Mouse (Mus musculus) neural tube, embryonic 13.5 days (tissue): ENCODE data around the gene Gm39653. TPM values are rescaled to one million over a fixed set of nuclear protein-coding genes. Genes with fewer than 3 reads are reported as not detected.
"Not testable (repeated sequence)": the region's sequence is repeated elsewhere in the genome, so short reads cannot be mapped to it uniquely, and the experiment has no call there.

Source experiments
- ATAC-seq: fragments of 200-750 bp; cut with Nextera tagmentation; 2 replicates; pipeline ENCODE4 v1.8.0; 2017; ENCODE audit warnings: low read depth, mild to moderate bottlenecking, moderate TSS enrichment, moderate library complexity
- H3K27ac ChIP-seq: fragments of 300-500 bp; sonication (generic); replicated peaks from 2 replicates; pipeline ENCODE4 v1.5.1; 2015; ENCODE audit warnings: moderate library complexity, mild to moderate bottlenecking, inconsistent platforms
- H3K27me3 ChIP-seq: fragments of 300-500 bp; sonication (generic); 2 replicates; pipeline ENCODE4 v1.6.1; 2015; ENCODE audit warnings: mild to moderate bottlenecking, inconsistent platforms
- H3K36me3 ChIP-seq: fragments of 300-500 bp; sonication (generic); 2 replicates; pipeline ENCODE4 v1.6.1; 2015; ENCODE audit warnings: mild to moderate bottlenecking, inconsistent platforms
- H3K4me1 ChIP-seq: fragments of 300-500 bp; sonication (generic); replicated peaks from 2 replicates; pipeline ENCODE4 v1.6.1; 2015; ENCODE audit warnings: inconsistent platforms
- H3K4me2 ChIP-seq: fragments of 300-500 bp; sonication (generic); 2 replicates; pipeline ENCODE4 v1.6.1; 2015; ENCODE audit warnings: inconsistent platforms, mild to moderate bottlenecking, moderate library complexity
- H3K4me3 ChIP-seq: fragments of 300-500 bp; sonication (generic); 2 replicates; pipeline ENCODE4 v1.5.1; 2015; ENCODE audit warnings: mild to moderate bottlenecking, inconsistent platforms
- H3K9ac ChIP-seq: fragments of 300-500 bp; sonication (generic); 2 replicates; pipeline ENCODE4 v1.6.1; 2015; ENCODE audit warnings: moderate library complexity, mild to moderate bottlenecking, inconsistent platforms
- H3K9me3 ChIP-seq: fragments of 300-500 bp; sonication (generic); 2 replicates; pipeline ENCODE4 v1.6.1; 2016; ENCODE audit warnings: inconsistent platforms
- WGBS: fragments of 180-500 bp; shearing (Covaris S2); methylation state at CpG from one replicate; pipeline ENCODE4 v1.1.7; 2015; 5-methylcytosine and 5-hydroxymethylcytosine counted together
- polyA plus RNA-seq: library from polyadenylated mRNA; unstranded; fragments of >200 nt; fragmentation: Nextera tagmentation; extraction: Ambion mirVana; gene quantifications from 2 replicates; pipeline ENCODE4 v1.2.1, GENCODE M21; 2015

The Gm39653 gene
- polyA plus RNA-seq, 1 experiment from 2014 or later, result not detected

DNA sequence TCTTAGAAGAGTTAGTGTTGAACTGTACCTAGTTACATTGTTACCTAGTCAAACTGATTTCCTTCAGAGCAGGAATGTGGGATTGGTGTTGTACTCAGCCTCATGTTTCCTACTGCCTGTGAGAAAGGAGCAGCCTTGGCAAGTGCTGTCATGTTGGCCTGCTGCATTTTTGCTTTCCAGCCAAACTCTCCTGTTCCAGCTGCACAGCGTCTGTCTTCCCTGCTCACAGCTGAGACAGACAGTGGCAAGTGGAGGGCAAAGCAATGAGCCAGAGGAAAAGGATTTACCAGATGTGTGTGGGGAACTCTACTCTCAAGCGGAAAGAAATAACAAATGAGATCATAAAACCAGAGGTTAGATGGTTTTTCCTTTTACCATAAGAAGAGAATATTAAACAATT is 12.4 kb downstream of the Gm39653 start:
- Histone ChIP-seq H3K4me2 (no peak overlapping the region), H3K27me3 (no peaks in the 10 kb centered on the region), H3K27ac (no peak overlapping the region), H3K36me3 (no peaks in the 10 kb centered on the region), H3K9ac (no peak overlapping the region), H3K4me1 (no peaks in the 10 kb centered on the region), H3K4me3 (no peak overlapping the region), H3K9me3 (no peaks in the 10 kb centered on the region)
- WGBS, result 39% methylated on average over 2 of the region's 2 CpGs
- no peak for ATAC-seq

GRCm38 (mm10) chr1:63630390-63630789 is 14.6 kb downstream of the Gm39653 start:
- H3K27ac ChIP-seq, H3K9ac ChIP-seq, H3K4me3 ChIP-seq, H3K9me3 ChIP-seq, H3K4me1 ChIP-seq, ATAC-seq, H3K4me2 ChIP-seq, H3K27me3 ChIP-seq, H3K36me3 ChIP-seq: not testable (repeated sequence)

GRCm38 (mm10) chr1:63639921-63640320 is 24.2 kb downstream of the Gm39653 start:
- H3K36me3 ChIP-seq, result no peaks in the 10 kb centered on the region
- no peaks in the 10 kb centered on the region for H3K9me3 ChIP-seq
- H3K4me1 ChIP-seq, result peaks cover under 1% of the 10 kb centered on the region
- H3K27ac ChIP-seq, result no peak overlapping the region
- H3K9ac ChIP-seq, result no peak overlapping the region
- H3K4me2 ChIP-seq, result no peak overlapping the region
- H3K4me3 ChIP-seq, result no peak overlapping the region
- no peak for ATAC-seq
- H3K27me3 ChIP-seq, result no peaks in the 10 kb centered on the region
- 81% methylated on average over 6 of the region's 6 CpGs for WGBS

- Histone ChIP-seq H3K9me3 (no peaks in the 10 kb centered on the region), H3K9ac (no peak overlapping the region), H3K27ac (no peak overlapping the region), H3K36me3 (no peaks in the 10 kb centered on the region), H3K4me2 (no peak overlapping the region), H3K4me1 (no peaks in the 10 kb centered on the region), H3K4me3 (no peak overlapping the region), H3K27me3 (no peaks in the 10 kb centered on the region)
- 16% methylated on average over 6 of the region's 6 CpGs for WGBS
- ATAC-seq, result no peak
Observed at GRCm38 (mm10) chr1:63658016-63658415, 42.2 kb downstream of the Gm39653 start.

GRCm38 (mm10) chr1:63659591-63659990 is 43.8 kb downstream of the Gm39653 start:
- H3K27ac ChIP-seq, result no peak overlapping the region
- WGBS, result 2% methylated on average over 7 of the region's 7 CpGs
- no peaks in the 10 kb centered on the region for H3K9me3 ChIP-seq
- H3K4me2 ChIP-seq, result no peak overlapping the region
- H3K27me3 ChIP-seq, result no peaks in the 10 kb centered on the region
- H3K4me1 ChIP-seq, result no peaks in the 10 kb centered on the region
- no peak overlapping the region for H3K4me3 ChIP-seq
- H3K9ac ChIP-seq, result no peak overlapping the region
- H3K36me3 ChIP-seq, result no peaks in the 10 kb centered on the region
- ATAC-seq, result peak; percentile 65; the same call in 1 of the 2 replicates

- Histone ChIP-seq H3K4me1 (peaks cover 19% of the 10 kb centered on the region), H3K27ac (no peak overlapping the region), H3K9ac (no peak overlapping the region), H3K9me3 (no peaks in the 10 kb centered on the region), H3K4me3 (no peak overlapping the region), H3K36me3 (no peaks in the 10 kb centered on the region), H3K4me2 (no peak overlapping the region), H3K27me3 (no peaks in the 10 kb centered on the region; the same call in 1 of the 2 replicates)
- 89% methylated on average over 2 of the region's 2 CpGs for WGBS
- ATAC-seq, result no peak
Observed at GRCm38 (mm10) chr1:63666089-63666488, 50.3 kb downstream of the Gm39653 start.

DNA sequence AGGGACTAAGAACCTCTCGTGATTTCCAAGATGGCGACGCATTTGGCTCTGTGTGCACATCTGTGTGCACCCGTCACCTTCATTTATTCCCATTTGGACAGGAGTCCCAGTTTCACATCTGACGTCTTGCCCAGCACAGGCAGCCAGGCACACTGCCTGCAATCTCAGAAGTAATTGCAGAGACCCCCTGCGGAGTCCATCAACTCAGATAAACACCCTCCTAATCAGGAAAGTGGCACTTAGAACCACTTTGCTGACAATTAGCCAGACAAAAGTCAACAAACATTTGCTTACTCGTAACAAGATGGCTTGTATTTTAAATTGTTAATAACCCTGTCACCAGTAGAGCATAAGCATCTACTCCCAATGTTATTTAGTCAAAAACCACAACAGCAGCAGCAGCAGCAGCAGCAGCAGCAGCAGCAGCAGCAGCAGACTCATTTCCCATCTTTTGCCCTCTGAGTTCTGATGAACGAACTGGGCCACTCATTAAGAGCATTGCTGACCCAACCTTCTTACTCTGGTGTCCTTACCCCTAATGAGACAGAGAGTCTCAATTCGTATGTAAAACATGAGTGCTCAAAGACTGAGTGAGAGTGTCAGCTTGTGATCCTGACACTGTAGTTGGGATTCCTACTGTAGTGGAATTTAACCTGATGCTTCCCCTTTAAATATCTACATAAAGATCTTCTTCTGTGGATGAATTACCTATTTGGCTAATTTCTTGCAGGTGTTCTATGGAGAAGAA is 51.6 kb downstream of the Gm39653 start:
- Histone ChIP-seq H3K27me3 (no peaks in the 10 kb centered on the region; the same call in 1 of the 2 replicates), H3K9me3 (no peaks in the 10 kb centered on the region), H3K4me3 (no peak overlapping the region), H3K9ac (peak overlapping the region; percentile 1; the same call in 1 of the 2 replicates), H3K4me1 (peaks cover 19% of the 10 kb centered on the region), H3K4me2 (peak overlapping the region; percentile 43), H3K27ac (no peak overlapping the region), H3K36me3 (no peaks in the 10 kb centered on the region)
- ATAC-seq, result peak; percentile 38; the same call in 1 of the 2 replicates
- 32% methylated on average over 9 of the region's 9 CpGs for WGBS

DNA sequence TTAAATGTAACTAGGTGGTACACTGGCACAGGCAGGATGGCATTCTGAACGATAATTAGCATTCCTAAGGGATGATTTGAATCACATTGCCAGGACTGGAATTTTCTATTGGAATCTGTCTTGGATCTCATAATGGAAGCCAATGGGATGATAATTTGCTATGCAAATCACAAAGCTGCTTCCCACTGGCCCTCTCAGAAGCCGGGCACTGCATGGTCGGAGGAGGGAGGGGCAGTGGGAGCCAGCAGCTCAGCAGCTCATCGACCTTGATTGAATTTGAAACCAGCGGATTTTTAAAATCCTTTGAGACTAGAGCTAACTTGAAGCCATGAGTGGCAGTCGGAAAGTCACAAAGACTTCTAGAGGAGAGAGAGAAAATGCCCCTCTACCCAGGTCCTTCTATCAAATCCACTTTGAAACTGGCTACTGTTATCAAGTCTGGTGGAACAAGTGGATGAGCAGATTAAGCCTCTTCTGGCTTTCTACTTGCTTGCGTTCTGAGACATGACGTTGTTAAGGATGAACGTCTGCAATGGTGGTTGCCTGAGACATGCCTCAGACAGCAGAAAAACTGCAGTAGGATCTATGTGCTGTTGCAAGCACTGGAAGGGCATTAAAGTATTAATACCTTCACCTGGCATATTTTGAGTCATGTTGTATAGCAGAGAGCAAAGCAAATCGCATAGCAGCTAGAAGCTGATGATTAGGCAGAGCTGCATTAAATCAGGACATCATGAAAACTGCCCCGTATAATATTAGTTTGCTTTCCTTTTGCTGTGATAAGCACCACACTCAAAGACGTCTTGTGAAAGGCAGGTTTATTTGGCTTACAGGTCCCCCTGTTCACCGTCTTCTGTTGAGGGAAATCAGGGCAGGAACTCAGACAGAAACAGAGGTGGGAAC is 52.4 kb downstream of the Gm39653 start:
- peak overlapping the region; percentile 1; the same call in 1 of the 2 replicates for H3K9ac ChIP-seq
- H3K4me2 ChIP-seq, result peak overlapping the region; percentile 43
- H3K4me1 ChIP-seq, result peaks cover 19% of the 10 kb centered on the region
- 16% methylated on average over 13 of the region's 13 CpGs for WGBS
- ATAC-seq, result peak; percentile 50; the same call in 1 of the 2 replicates
- H3K9me3 ChIP-seq, result no peaks in the 10 kb centered on the region
- H3K27me3 ChIP-seq, result no peaks in the 10 kb centered on the region; the same call in 1 of the 2 replicates
- H3K36me3 ChIP-seq, result no peaks in the 10 kb centered on the region
- H3K4me3 ChIP-seq, result no peak overlapping the region
- peak overlapping the region; percentile 35; the same call in 1 of the 2 replicates for H3K27ac ChIP-seq

DNA sequence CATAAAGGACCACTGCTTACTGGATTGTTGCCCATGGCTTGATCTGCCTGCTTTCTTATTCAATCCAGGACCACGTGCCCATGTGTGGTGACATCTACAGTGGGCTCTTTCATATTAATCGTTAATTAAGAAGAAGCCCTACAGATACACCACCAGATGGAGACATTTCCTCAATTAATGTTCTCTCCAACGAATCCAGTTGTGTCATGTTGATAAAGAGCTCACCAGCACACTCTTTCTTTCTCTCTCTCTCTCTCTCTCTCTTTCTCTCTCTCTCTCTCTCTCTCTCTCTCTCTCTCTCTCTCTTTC is 53.0 kb downstream of the Gm39653 start:
- Histone ChIP-seq H3K9me3 (no peaks in the 10 kb centered on the region), H3K36me3 (no peaks in the 10 kb centered on the region), H3K9ac (0 out of 2 replicates have a peak overlapping the region, but pooled peaks have one; percentile 1), H3K4me2 (peak overlapping the region; percentile 43), H3K4me1 (peaks cover 19% of the 10 kb centered on the region), H3K27ac (0 out of 2 replicates have a peak overlapping the region, but pooled peaks have one; percentile 35), H3K27me3 (no peaks in the 10 kb centered on the region; the same call in 1 of the 2 replicates), H3K4me3 (no peak overlapping the region)
- WGBS, result 4% methylated on average over 3 of the region's 3 CpGs
- peak; percentile 72 for ATAC-seq

Other genes starting within 250 kb of the Gm39653 start
- 13.9 and 14.9 TPM in 2 replicates for gene Adam23, start 170.1 kb upstream of the Gm39653 start, polyA plus RNA-seq
- gene Dytn, start 71.0 kb downstream of the Gm39653 start, polyA plus RNA-seq, result 0.43 and 1.0 TPM in 2 replicates
- gene Mdh1b, start 114.3 kb downstream of the Gm39653 start, polyA plus RNA-seq, result 0.25 and 0.29 TPM in 2 replicates
- gene Fastkd2, start 114.6 kb downstream of the Gm39653 start, polyA plus RNA-seq, result 37.5 and 38.3 TPM in 2 replicates
- gene 4933402D24Rik, start 153.3 kb downstream of the Gm39653 start, polyA plus RNA-seq, result 0.14 TPM in 1 of 2 replicates, not detected in the other